Mouse (Mus musculus) small intestine, adult 2 months (tissue): ENCODE data around the gene Sfmbt2. TPM values are rescaled to one million over a fixed set of nuclear protein-coding genes. Genes with fewer than 3 reads are reported as not detected.
"Not testable (repeated sequence)": the region's sequence is repeated elsewhere in the genome, so short reads cannot be mapped to it uniquely, and the experiment has no call there.

Experiments used
- H3K27ac ChIP-seq: fragments of 200-500 bp; 2 replicates; pipeline ENCODE4 v1.5.1; 2012; ENCODE audit warnings: low read depth, low read length, control low read depth, inconsistent platforms; ENCODE audit not compliant: insufficient read depth
- H3K27me3 ChIP-seq: fragments of 200-500 bp; 2 replicates; pipeline ENCODE4 v1.6.1; 2012; ENCODE audit warnings: mild to moderate bottlenecking, moderate library complexity, low read length, inconsistent platforms; ENCODE audit not compliant: control insufficient read depth, insufficient read depth
- H3K36me3 ChIP-seq: fragments of 200-500 bp; 2 replicates; pipeline ENCODE4 v1.6.1; 2012; ENCODE audit warnings: mild to moderate bottlenecking, low read length, control low read depth, inconsistent platforms; ENCODE audit not compliant: control insufficient read depth, insufficient read depth
- H3K4me1 ChIP-seq: fragments of 200-500 bp; 2 replicates; pipeline ENCODE4 v1.6.1; 2012; ENCODE audit warnings: low read length, inconsistent platforms, mixed read lengths; ENCODE audit not compliant: control insufficient read depth, insufficient read depth, insufficient read length
- H3K4me3 ChIP-seq: fragments of 200-500 bp; 2 replicates; pipeline ENCODE4 v1.5.1; 2012; ENCODE audit warnings: low read depth, mild to moderate bottlenecking, control low read depth, inconsistent platforms, low read length, moderate library complexity
- CTCF ChIP-seq: fragments of 200-500 bp; IDR thresholded peaks from 2 replicates; pipeline ENCODE4 v1.5.1; 2012; ENCODE audit warnings: low read depth, mild to moderate bottlenecking, control low read depth, inconsistent platforms, low read length, moderate library complexity, mixed read lengths; ENCODE audit not compliant: insufficient replicate concordance, insufficient read length; ENCODE audit errors: extremely low read depth
- POLR2A ChIP-seq: fragments of 200-500 bp; IDR thresholded peaks from 2 replicates; pipeline ENCODE4 v1.6.1; 2012; ENCODE audit warnings: low read depth, mild to moderate bottlenecking, control low read depth, inconsistent platforms, low read length, moderate library complexity
- WGBS: fragments of 180-500 bp; shearing (Covaris S2); methylation state at CpG from one replicate; pipeline ENCODE4 v1.1.7; 2018; 5-methylcytosine and 5-hydroxymethylcytosine counted together
- polyA plus RNA-seq: library from polyadenylated mRNA; depleted of rRNA; stranded (reverse); fragments of >200 nt; gene quantifications from 2 replicates; pipeline ENCODE4 v1.2.3, GENCODE M21; 2012

The Sfmbt2 gene
- polyA plus RNA-seq, 1 experiment, result 0.01 TPM

- TF ChIP-seq CTCF (no peak), POLR2A (no peak)
- Histone ChIP-seq H3K36me3 (no peaks in the 10 kb centered on the region), H3K4me3 (no peak overlapping the region), H3K27ac (no peak overlapping the region), H3K4me1 (no peaks in the 10 kb centered on the region), H3K27me3 (no peaks in the 10 kb centered on the region)
- 41% methylated on average over 1 of the region's 1 CpGs for WGBS
Observed at GRCm38 (mm10) chr2:10340022-10340421, 30.3 kb upstream of the Sfmbt2 start.

- Histone ChIP-seq H3K27me3 (no peaks in the 10 kb centered on the region), H3K36me3 (no peaks in the 10 kb centered on the region), H3K4me1 (no peaks in the 10 kb centered on the region), H3K4me3 (no peak overlapping the region), H3K27ac (no peak overlapping the region)
- TF ChIP-seq CTCF (no peak), POLR2A (no peak)
- WGBS, result 68% methylated on average over 5 of the region's 5 CpGs
Observed at GRCm38 (mm10) chr2:10343523-10343922, 26.8 kb upstream of the Sfmbt2 start.

GRCm38 (mm10) chr2:10344073-10344472 is 26.2 kb upstream of the Sfmbt2 start:
- WGBS, result 77% methylated on average over 1 of the region's 1 CpGs
- not testable (repeated sequence) for H3K27ac ChIP-seq

GRCm38 (mm10) chr2:10347193-10347592 is 23.1 kb upstream of the Sfmbt2 start:
- H3K27ac ChIP-seq, result no peak overlapping the region
- TF ChIP-seq CTCF, result no peak
- no peak for TF ChIP-seq POLR2A
- WGBS, result 92% methylated on average over 4 of the region's 4 CpGs
- H3K4me1 ChIP-seq, result no peaks in the 10 kb centered on the region
- H3K27me3 ChIP-seq, result no peaks in the 10 kb centered on the region
- no peaks in the 10 kb centered on the region for H3K36me3 ChIP-seq
- H3K4me3 ChIP-seq, result no peak overlapping the region

More at GRCm38 (mm10) chr2:10344073-10344472, 26.2 kb upstream of the Sfmbt2 start:
- H3K36me3 ChIP-seq, H3K4me1 ChIP-seq, H3K4me3 ChIP-seq, H3K27me3 ChIP-seq: not testable (repeated sequence)

- TF ChIP-seq CTCF (no peak), POLR2A (no peak)
- no peak overlapping the region for H3K27ac ChIP-seq
- no peaks in the 10 kb centered on the region for H3K27me3 ChIP-seq
- no peaks in the 10 kb centered on the region for H3K36me3 ChIP-seq
- 78% methylated on average over 5 of the region's 5 CpGs for WGBS
- H3K4me3 ChIP-seq, result no peak overlapping the region
- H3K4me1 ChIP-seq, result no peaks in the 10 kb centered on the region
Observed at GRCm38 (mm10) chr2:10348036-10348435, 22.3 kb upstream of the Sfmbt2 start.

- no peaks in the 10 kb centered on the region for H3K27me3 ChIP-seq
- WGBS, result 30% methylated on average over 4 of the region's 4 CpGs
- H3K4me1 ChIP-seq, result no peaks in the 10 kb centered on the region
- TF ChIP-seq POLR2A (no peak), CTCF (no peak)
- H3K36me3 ChIP-seq, result no peaks in the 10 kb centered on the region
- H3K27ac ChIP-seq, result no peak overlapping the region
- no peak overlapping the region for H3K4me3 ChIP-seq
Observed at GRCm38 (mm10) chr2:10350266-10350810, 20.0 kb upstream of the Sfmbt2 start.

- TF ChIP-seq POLR2A, result no peak
- no peak for TF ChIP-seq CTCF
Observed at GRCm38 (mm10) chr2:10351125-10351524, 19.2 kb upstream of the Sfmbt2 start.

GRCm38 (mm10) chr2:10352887-10353286 is 17.4 kb upstream of the Sfmbt2 start:
- 56% methylated on average over 3 of the region's 3 CpGs for WGBS
- Histone ChIP-seq H3K27ac (no peak overlapping the region), H3K36me3 (no peaks in the 10 kb centered on the region), H3K4me3 (no peak overlapping the region), H3K27me3 (no peaks in the 10 kb centered on the region), H3K4me1 (no peaks in the 10 kb centered on the region)
- no peak for TF ChIP-seq POLR2A
- TF ChIP-seq CTCF, result no peak

More at GRCm38 (mm10) chr2:10351125-10351524, 19.2 kb upstream of the Sfmbt2 start:
- WGBS, result 25% methylated on average over 1 of the region's 1 CpGs
- Histone ChIP-seq H3K27ac (no peak overlapping the region), H3K36me3 (no peaks in the 10 kb centered on the region), H3K4me3 (no peak overlapping the region), H3K27me3 (no peaks in the 10 kb centered on the region), H3K4me1 (no peaks in the 10 kb centered on the region)
